Mouse (Mus musculus): ENCODE data around the gene Tcf7l2. TPM values are rescaled to one million over a fixed set of nuclear protein-coding genes. Genes with fewer than 3 reads are reported as not detected.
A peak's percentile ranks its signal among the peaks of the same experiment; 100 is the strongest.

Tcf7l2 gene
- total RNA-seq, 2 experiments from 2014 or later = 22.8 to 26.1 TPM

GRCm38 (mm10) chr19:55757403-55757802 lies 15.8 kb downstream of the Tcf7l2 start:
- no peak for DNase-seq

- DNase-seq = no peak
Observed at GRCm38 (mm10) chr19:55758158-55758557, 16.5 kb downstream of the Tcf7l2 start.

GRCm38 (mm10) chr19:55759006-55759405 lies 17.4 kb downstream of the Tcf7l2 start:
- no peak for DNase-seq

GRCm38 (mm10) chr19:55761086-55761485 lies 19.5 kb downstream of the Tcf7l2 start:
- no peak for DNase-seq

GRCm38 (mm10) chr19:55762187-55762586 lies 20.6 kb downstream of the Tcf7l2 start:
- DNase-seq = no peak

- DNase-seq = no peak
Observed at GRCm38 (mm10) chr19:55765814-55766213, 24.2 kb downstream of the Tcf7l2 start.

- DNase-seq = peak; percentile 39
Observed at GRCm38 (mm10) chr19:55767104-55767503, 25.5 kb downstream of the Tcf7l2 start.

- no peak for DNase-seq
Observed at GRCm38 (mm10) chr19:55767579-55767978, 26.0 kb downstream of the Tcf7l2 start.

- DNase-seq = no peak
Observed at GRCm38 (mm10) chr19:55768246-55768645, 26.6 kb downstream of the Tcf7l2 start.

GRCm38 (mm10) chr19:55768889-55769288 lies 27.3 kb downstream of the Tcf7l2 start:
- DNase-seq = no peak

- no peak for DNase-seq
Observed at GRCm38 (mm10) chr19:55774334-55774733, 32.7 kb downstream of the Tcf7l2 start.

GRCm38 (mm10) chr19:55774824-55775223 lies 33.2 kb downstream of the Tcf7l2 start:
- DNase-seq = no peak

- DNase-seq = peak; percentile 63
Observed at GRCm38 (mm10) chr19:55779871-55780270, 38.3 kb downstream of the Tcf7l2 start.

- DNase-seq = no peak
Observed at GRCm38 (mm10) chr19:55781087-55781486, 39.5 kb downstream of the Tcf7l2 start.

- no peak for DNase-seq
Observed at GRCm38 (mm10) chr19:55781681-55782080, 40.1 kb downstream of the Tcf7l2 start.

GRCm38 (mm10) chr19:55784796-55785418 lies 43.3 kb downstream of the Tcf7l2 start:
- peak; percentile 50 for DNase-seq

GRCm38 (mm10) chr19:55787420-55787819 lies 45.8 kb downstream of the Tcf7l2 start:
- peak; percentile 18 for DNase-seq

GRCm38 (mm10) chr19:55788285-55788904 lies 46.8 kb downstream of the Tcf7l2 start:
- no peak for DNase-seq

GRCm38 (mm10) chr19:55788905-55789295 lies 47.3 kb downstream of the Tcf7l2 start:
- DNase-seq = no peak

GRCm38 (mm10) chr19:55789838-55790237 lies 48.2 kb downstream of the Tcf7l2 start:
- no peak for DNase-seq

GRCm38 (mm10) chr19:55791293-55791692 lies 49.7 kb downstream of the Tcf7l2 start:
- DNase-seq = no peak

GRCm38 (mm10) chr19:55791886-55792285 lies 50.3 kb downstream of the Tcf7l2 start:
- no peak for DNase-seq

GRCm38 (mm10) chr19:55792571-55792970 lies 51.0 kb downstream of the Tcf7l2 start:
- DNase-seq = peak; percentile 14

- DNase-seq = no peak
Observed at GRCm38 (mm10) chr19:55793029-55793428, 51.4 kb downstream of the Tcf7l2 start.
